Mouse (Mus musculus): ENCODE data around the gene Psd. TPM values are rescaled to one million over a fixed set of nuclear protein-coding genes. Genes with fewer than 3 reads are reported as not detected.

Psd gene
- polyA plus RNA-seq, 1 experiment from 2014 or later, result 127 TPM

MicroRNAs encoded within 50 kb of the gene (microRNA counts, 519-probe panel; counts per million panel counts)
- not detected for microRNA mmu-miR-146b

Small RNA genes within 50 kb of the gene (microRNA-seq; reads per million reads assigned to microRNA genes)
- 2.8 reads per million, percentile 2 among the genes with 10 or more reads in this experiment for gene Mir146b

Other genes with a start within 250 kb of the Psd start
- not detected in 2 replicates for gene Elovl3, start 195.3 kb downstream of the Psd start, polyA plus RNA-seq (2014; fragmentation: Nextera tagmentation; extraction: Ambion mirVana)
- gene Pitx3, start 178.8 kb downstream of the Psd start, polyA plus RNA-seq (2014; fragmentation: Nextera tagmentation; extraction: Ambion mirVana), result not detected in 2 replicates
- 70.1 and 79.4 TPM in 2 replicates for gene Gbf1, start 174.6 kb downstream of the Psd start, polyA plus RNA-seq (2014; fragmentation: Nextera tagmentation; extraction: Ambion mirVana)
- gene Nfkb2, start 22.8 kb downstream of the Psd start, polyA plus RNA-seq (2014; fragmentation: Nextera tagmentation; extraction: Ambion mirVana), result 1.4 and 2.2 TPM in 2 replicates
- gene Fbxl15, start 1.0 kb upstream of the Psd start, polyA plus RNA-seq (2014; fragmentation: Nextera tagmentation; extraction: Ambion mirVana), result 42.5 and 53.1 TPM in 2 replicates
- 346 and 359 TPM in 2 replicates for gene Cuedc2, start 11.5 kb upstream of the Psd start, polyA plus RNA-seq (2014; fragmentation: Nextera tagmentation; extraction: Ambion mirVana)
- gene Mfsd13a, start 14.0 kb upstream of the Psd start, polyA plus RNA-seq (2014; fragmentation: Nextera tagmentation; extraction: Ambion mirVana), result 10.7 and 12.7 TPM in 2 replicates
- gene 2310034G01Rik, start 23.1 kb upstream of the Psd start, polyA plus RNA-seq (2014; fragmentation: Nextera tagmentation; extraction: Ambion mirVana), result 2.0 and 3.9 TPM in 2 replicates
- 320 and 344 TPM in 2 replicates for gene Actr1a, start 68.6 kb upstream of the Psd start, polyA plus RNA-seq (2014; fragmentation: Nextera tagmentation; extraction: Ambion mirVana)
- gene Sufu, start 69.7 kb upstream of the Psd start, polyA plus RNA-seq (2014; fragmentation: Nextera tagmentation; extraction: Ambion mirVana), result 20.2 and 24.9 TPM in 2 replicates
- gene Trim8, start 174.5 kb upstream of the Psd start, polyA plus RNA-seq (2014; fragmentation: Nextera tagmentation; extraction: Ambion mirVana), result 32.2 and 37.5 TPM in 2 replicates
- 134 and 160 TPM in 2 replicates for gene Arl3, start 246.0 kb upstream of the Psd start, polyA plus RNA-seq (2014; fragmentation: Nextera tagmentation; extraction: Ambion mirVana)
- 10.5 and 10.7 TPM in 2 replicates for gene Sfxn2, start 246.2 kb upstream of the Psd start, polyA plus RNA-seq (2014; fragmentation: Nextera tagmentation; extraction: Ambion mirVana)